Comparison of ENCODE assay signal across 9 mouse cellular contexts in the genomic region with DNA sequence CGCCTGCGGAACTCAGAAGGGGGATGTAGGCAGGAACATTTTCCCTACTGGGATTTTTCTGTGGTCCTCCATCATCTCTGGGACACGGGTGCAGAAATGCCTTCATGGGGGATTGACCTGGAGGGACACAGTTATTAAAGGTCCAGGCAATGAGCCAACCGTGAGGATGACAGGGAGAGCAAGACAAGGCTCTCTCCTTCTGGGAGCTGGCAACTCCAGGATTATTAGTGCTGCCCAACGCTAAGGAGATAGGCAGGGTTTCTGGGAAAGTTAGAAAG. TPM values are rescaled to one million over a fixed set of nuclear protein-coding genes. Genes with fewer than 3 reads are reported as not detected.
DNase-seq lines count a peak whose midpoint lies in the region; ATAC-seq and TF ChIP-seq lines count a peak whose summit lies in the region.
"Had no signal": no experiment of that assay in that cellular context is flagged by ENCODE, and none has a peak within 500 bp of the region (broad histone marks: within the 10 kb centered on the region; RNA-seq: fewer than 3 reads in every experiment).

No protein-coding gene starts in this region.

- H3K27ac ChIP-seq in heart, postnatal 0 days (ENCODE audit: low read depth): no peak overlapping the region
- peak overlapping the region; percentile 97 for H3K27ac ChIP-seq in hindbrain, embryonic 13.5 days
- peak overlapping the region; percentile 89 for H3K27ac ChIP-seq in midbrain, embryonic 16.5 days (ENCODE audit: low read length)

- no peak for TF ChIP-seq EP300 in heart, postnatal 0 days (IDR thresholded peaks at IDR 0.05; ENCODE audit: low read depth)

- peak overlapping the region; percentile 62 for H3K4me3 ChIP-seq in heart, postnatal 0 days (ENCODE audit: low read depth, low read length)
- peak overlapping the region; percentile 95 for H3K4me3 ChIP-seq in hindbrain, embryonic 13.5 days
- peak overlapping the region; percentile 95 for H3K4me3 ChIP-seq in midbrain, embryonic 16.5 days (ENCODE audit: low read depth, low read length)

- no peak overlapping the region for H3K9ac ChIP-seq in heart, postnatal 0 days (replicated peaks; ENCODE audit: low read depth, low read length)
- peak overlapping the region; percentile 99 for H3K9ac ChIP-seq in hindbrain, embryonic 13.5 days
- H3K9ac ChIP-seq in midbrain, embryonic 16.5 days (ENCODE audit: low read depth, low read length): peak overlapping the region; percentile 100

- peaks cover 11% of the 10 kb centered on the region; the same call in 1 of the 2 replicates for H3K4me1 ChIP-seq in heart, postnatal 0 days (ENCODE audit: control insufficient read depth, insufficient read depth)
- H3K4me1 ChIP-seq in hindbrain, embryonic 13.5 days (replicated peaks): peaks cover 46% of the 10 kb centered on the region
- peaks cover 24% of the 10 kb centered on the region for H3K4me1 ChIP-seq in midbrain, embryonic 16.5 days (ENCODE audit: control insufficient read depth, insufficient read depth, low read length)

- DNase-seq in heart, postnatal 0 days (ENCODE audit: low spot score): no peak
- DNase-seq in heart, adult 11 months: no peak
- peak; percentile 58 to 65 for DNase-seq in cerebellum, adult 18-20 months
- DNase-seq in thymus, postnatal 10 days (ENCODE audit: low spot score in 2 of 2): no peak
- DNase-seq in urinary bladder, postnatal 36 days (ENCODE audit: low spot score in 2 of 2): no peak

- peak overlapping the region; percentile 99 for H3K4me2 ChIP-seq in heart, postnatal 0 days (ENCODE audit: low read depth, low read length)
- peak overlapping the region; percentile 85 for H3K4me2 ChIP-seq in hindbrain, embryonic 13.5 days
- H3K4me2 ChIP-seq in midbrain, embryonic 16.5 days (ENCODE audit: low read length): peak overlapping the region; percentile 78

- peaks cover 23% of the 10 kb centered on the region for H3K27me3 ChIP-seq in heart, postnatal 0 days (ENCODE audit: control insufficient read depth, insufficient read depth, low read length)
- H3K27me3 ChIP-seq in hindbrain, embryonic 13.5 days: 0 out of 2 replicates have a peak, but pooled peaks cover 4% of the 10 kb centered on the region
- H3K27me3 ChIP-seq in midbrain, embryonic 16.5 days (ENCODE audit: control insufficient read depth, insufficient read depth, low read depth, low read length): no peaks in the 10 kb centered on the region

- no peak for TF ChIP-seq CTCF in heart, postnatal 0 days (IDR thresholded peaks at IDR 0.05; ENCODE audit: low read depth)

- no peaks in the 10 kb centered on the region for H3K36me3 ChIP-seq in heart, postnatal 0 days (replicated peaks; ENCODE audit: control insufficient read depth, insufficient read depth, low read length)
- no peaks in the 10 kb centered on the region for H3K36me3 ChIP-seq in hindbrain, embryonic 13.5 days
- H3K36me3 ChIP-seq in midbrain, embryonic 16.5 days (ENCODE audit: control insufficient read depth, insufficient read depth, low read length): no peaks in the 10 kb centered on the region

- no peak for ATAC-seq in heart, postnatal 0 days (ENCODE audit: insufficient read depth, low read depth)
- no peak for ATAC-seq in hindbrain, embryonic 13.5 days (ENCODE audit: low FRiP score)
- no peak for ATAC-seq in midbrain, embryonic 16.5 days
- ATAC-seq in erythroid progenitor cell, adult 5-6 weeks (replicated peaks; ENCODE audit: low FRiP score, poor library complexity, severe bottlenecking): no peak

- H3K9me3 ChIP-seq in heart, postnatal 0 days (replicated peaks; ENCODE audit: control insufficient read depth, low read length): no peaks in the 10 kb centered on the region
- no peaks in the 10 kb centered on the region for H3K9me3 ChIP-seq in hindbrain, embryonic 13.5 days
- no peaks in the 10 kb centered on the region for H3K9me3 ChIP-seq in midbrain, embryonic 16.5 days (replicated peaks; ENCODE audit: control insufficient read depth, low read length, poor library complexity, severe bottlenecking)

- WGBS in heart, postnatal 0 days: 8% methylated on average over 5 of the region's 5 CpGs
- WGBS in hindbrain, embryonic 13.5 days: 2% methylated on average over 5 of the region's 5 CpGs
- WGBS in midbrain, embryonic 16.5 days: under 1% methylated on average over 5 of the region's 5 CpGs

RNA-seq across cellular contexts. Expression of gene Mgat3, which starts 1.0 kb away (rescaled TPM):
- total RNA-seq in heart, postnatal 0 days (2014; rRNA removed; ENCODE audit: low replicate concordance): 0.89 and 1.9 TPM in 2 replicates
- 0.23 and 0.47 TPM in 2 replicates for polyA plus RNA-seq in heart, postnatal 0 days (2015; fragmentation: Nextera tagmentation; extraction: Ambion mirVana)
- 12.2 and 13.0 TPM in 2 replicates for polyA plus RNA-seq in hindbrain, embryonic 13.5 days (2015; fragmentation: Nextera tagmentation; extraction: Ambion mirVana)
- 14.1 and 15.2 TPM in 2 replicates for polyA plus RNA-seq in midbrain, embryonic 16.5 days (2015; fragmentation: Nextera tagmentation; extraction: Ambion mirVana)
- not detected in 2 replicates for total RNA-seq in erythroid progenitor cell, adult 5-6 weeks (2015; ENCODE audit: low replicate concordance)
- not detected in 2 replicates for total RNA-seq in erythroid progenitor cell, adult 5-6 weeks (2017; ENCODE audit: low replicate concordance)
- total RNA-seq: MEL had no signal

RNA-seq across cellular contexts. Expression of gene Tab1, which starts 41.6 kb away (rescaled TPM):
- 37.3 and 41.2 TPM in 2 replicates for total RNA-seq in heart, postnatal 0 days (2014; rRNA removed; ENCODE audit: low replicate concordance)
- polyA plus RNA-seq in heart, postnatal 0 days (2015; fragmentation: Nextera tagmentation; extraction: Ambion mirVana): 25.0 and 29.1 TPM in 2 replicates
- polyA plus RNA-seq in hindbrain, embryonic 13.5 days (2015; fragmentation: Nextera tagmentation; extraction: Ambion mirVana): 38.3 and 41.2 TPM in 2 replicates
- polyA plus RNA-seq in midbrain, embryonic 16.5 days (2015; fragmentation: Nextera tagmentation; extraction: Ambion mirVana): 35.9 and 38.3 TPM in 2 replicates
- 8.6 and 9.2 TPM in 2 replicates for total RNA-seq in erythroid progenitor cell, adult 5-6 weeks (2015; ENCODE audit: low replicate concordance)
- total RNA-seq in erythroid progenitor cell, adult 5-6 weeks (2017; ENCODE audit: low replicate concordance): 22.5 and 26.3 TPM in 2 replicates

RNA-seq across cellular contexts. Expression of gene Mief1, which starts 59.3 kb away (rescaled TPM):
- 34.5 and 39.8 TPM in 2 replicates for total RNA-seq in heart, postnatal 0 days (2014; rRNA removed; ENCODE audit: low replicate concordance)
- 17.0 and 17.8 TPM in 2 replicates for polyA plus RNA-seq in heart, postnatal 0 days (2015; fragmentation: Nextera tagmentation; extraction: Ambion mirVana)
- polyA plus RNA-seq in hindbrain, embryonic 13.5 days (2015; fragmentation: Nextera tagmentation; extraction: Ambion mirVana): 36.9 and 37.7 TPM in 2 replicates
- polyA plus RNA-seq in midbrain, embryonic 16.5 days (2015; fragmentation: Nextera tagmentation; extraction: Ambion mirVana): 35.2 and 37.4 TPM in 2 replicates
- total RNA-seq in erythroid progenitor cell, adult 5-6 weeks (2015; ENCODE audit: low replicate concordance): 15.5 and 18.9 TPM in 2 replicates
- 18.1 and 23.0 TPM in 2 replicates for total RNA-seq in erythroid progenitor cell, adult 5-6 weeks (2017; ENCODE audit: low replicate concordance)

Comparison
In these comparisons a context has a peak if more than half of its experiments do, and no peak if none do; other contexts are left out.
1. DNase-seq: peak in cerebellum, adult 18-20 months (2 of 2); none in heart, postnatal 0 days (single experiment), heart, adult 11 months (single experiment), thymus, postnatal 10 days (0 of 2) and urinary bladder, postnatal 36 days (0 of 2).
2. Peak in every context shown above with its lines, with median percentiles within 50 percentile points of each other: H3K4me2 ChIP-seq and H3K4me3 ChIP-seq.